Mouse (Mus musculus) adipose tissue, adult 10 weeks (tissue): ENCODE data around the gene Efhd1. TPM values are rescaled to one million over a fixed set of nuclear protein-coding genes. Genes with fewer than 3 reads are reported as not detected.

ENCODE experiments used
- polyA plus RNA-seq: library from polyadenylated mRNA; stranded (reverse); fragments of 350-450 nt; fragmentation: Illumina TruSeq; extraction: RNeasy Lipid Tissue Mini Kit (QIAGEN cat#74804); gene quantifications from one replicate; pipeline ENCODE4 v1.2.3, GENCODE M21; 2014; ENCODE audit warnings: low read depth, low replicate concordance

The Efhd1 gene
- 15.2 TPM for polyA plus RNA-seq

GRCm38 (mm10) chr1:87264134-87265006, at the start of gene Efhd1:
TSS of gene Efhd1 (plus strand) at chr1:87264363.

GRCm38 (mm10) chr1:87326742-87327163, 62.6 kb downstream of the Efhd1 start, which contains the start of gene Gigyf2:
TSS of gene Gigyf2 (plus strand) at chr1:87326998.

Other genes starting within 250 kb of the Efhd1 start
- 8.9 TPM for gene Alppl2, start 174.4 kb upstream of the Efhd1 start, polyA plus RNA-seq
- gene Alpi, start 162.8 kb upstream of the Efhd1 start, polyA plus RNA-seq = not detected
- not detected for gene Akp3, start 139.4 kb upstream of the Efhd1 start, polyA plus RNA-seq
- 0.11 TPM for gene Ecel1, start 107.8 kb upstream of the Efhd1 start, polyA plus RNA-seq
- gene Prss56, start 81.0 kb upstream of the Efhd1 start, polyA plus RNA-seq = 1.7 TPM
- not detected for gene Chrnd, start 73.8 kb upstream of the Efhd1 start, polyA plus RNA-seq
- gene Chrng, start 59.7 kb upstream of the Efhd1 start, polyA plus RNA-seq = not detected
- gene Eif4e2, start 50.4 kb upstream of the Efhd1 start, polyA plus RNA-seq = 64.0 TPM
- 36.7 TPM for gene Gigyf2, start 62.6 kb downstream of the Efhd1 start, polyA plus RNA-seq
- not detected for gene Kcnj13, start 130.4 kb downstream of the Efhd1 start, polyA plus RNA-seq
- gene Snorc, start 205.9 kb downstream of the Efhd1 start, polyA plus RNA-seq = not detected
- 4.4 TPM for gene Neu2, start 245.5 kb downstream of the Efhd1 start, polyA plus RNA-seq